Mouse (Mus musculus) bone marrow macrophage, adult 2 months (primary cell): ENCODE measurements around the gene Catsper2. TPM values are rescaled to one million over a fixed set of nuclear protein-coding genes. Genes with fewer than 3 reads are reported as not detected.

ENCODE experiments used
- H3K27ac ChIP-seq: 2 replicates; pipeline ENCODE4 v1.5.1; 2012; ENCODE audit warnings: low read depth, low read length; ENCODE audit not compliant: insufficient read depth
- H3K4me1 ChIP-seq: 2 replicates; pipeline ENCODE4 v1.6.1; 2012; ENCODE audit warnings: low read length; ENCODE audit not compliant: control insufficient read depth, insufficient read depth
- H3K4me3 ChIP-seq: 2 replicates; pipeline ENCODE4 v1.5.1; 2012; ENCODE audit warnings: mild to moderate bottlenecking, low read length, moderate library complexity; ENCODE audit not compliant: insufficient read depth
- CTCF ChIP-seq: IDR thresholded peaks from 2 replicates; pipeline ENCODE4 v1.5.1; 2012; ENCODE audit warnings: low read depth, mild to moderate bottlenecking, low read length, moderate library complexity
- POLR2A ChIP-seq: IDR thresholded peaks from 2 replicates; pipeline ENCODE4 v1.6.1; 2012; ENCODE audit warnings: mild to moderate bottlenecking, low read depth, low read length, borderline replicate concordance
- polyA plus RNA-seq: library from polyadenylated mRNA; stranded (reverse); fragments of >200 nt; gene quantifications from 2 replicates; pipeline ENCODE4 v1.2.4, GENCODE M21; 2012; ENCODE audit not compliant: missing spikeins, insufficient read depth, insufficient read length

The Catsper2 gene
- polyA plus RNA-seq, 1 experiment: 0.80 TPM

DNA sequence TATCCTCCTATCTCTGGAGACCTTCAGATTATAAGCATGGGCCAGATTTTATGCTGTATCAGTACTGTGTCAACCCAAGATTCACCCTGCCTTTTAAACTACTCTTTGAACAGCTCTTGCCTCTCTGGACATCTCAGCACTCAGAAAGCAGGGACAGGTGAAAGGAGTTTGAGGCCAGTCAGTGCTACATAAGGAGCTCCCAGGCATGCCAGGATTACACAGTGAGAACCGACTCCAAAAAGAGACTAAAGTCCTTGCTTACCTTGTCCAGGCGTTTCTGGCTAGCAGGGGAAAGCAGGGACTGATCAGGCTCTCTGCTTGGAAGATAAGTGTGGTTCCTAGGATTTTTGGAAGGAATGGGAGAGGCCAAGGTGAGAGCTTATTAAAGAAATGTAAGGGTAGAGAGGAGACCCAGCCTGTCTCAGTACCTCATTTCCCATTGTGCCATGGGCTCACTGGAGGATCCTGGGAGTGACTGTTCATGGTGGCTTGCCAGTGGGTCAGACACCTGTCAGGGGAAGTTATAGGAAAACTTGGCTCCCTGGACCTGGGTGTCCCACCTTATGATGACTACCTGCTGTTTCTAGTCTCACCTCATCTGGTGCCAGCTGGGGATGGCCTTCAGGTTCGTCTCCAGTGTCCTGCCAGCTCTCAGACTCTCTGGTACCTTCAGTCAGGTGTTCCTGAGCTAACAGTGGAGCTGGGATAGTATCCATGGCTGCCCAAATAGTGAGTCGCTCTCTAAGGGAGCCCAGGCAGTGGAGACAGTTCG lies 27.4 kb upstream of the Catsper2 start:
- TF ChIP-seq CTCF (no peak), POLR2A (no peak)
- Histone ChIP-seq H3K4me3 (no peak overlapping the region), H3K27ac (no peak overlapping the region), H3K4me1 (peaks cover 8% of the 10 kb centered on the region)

DNA sequence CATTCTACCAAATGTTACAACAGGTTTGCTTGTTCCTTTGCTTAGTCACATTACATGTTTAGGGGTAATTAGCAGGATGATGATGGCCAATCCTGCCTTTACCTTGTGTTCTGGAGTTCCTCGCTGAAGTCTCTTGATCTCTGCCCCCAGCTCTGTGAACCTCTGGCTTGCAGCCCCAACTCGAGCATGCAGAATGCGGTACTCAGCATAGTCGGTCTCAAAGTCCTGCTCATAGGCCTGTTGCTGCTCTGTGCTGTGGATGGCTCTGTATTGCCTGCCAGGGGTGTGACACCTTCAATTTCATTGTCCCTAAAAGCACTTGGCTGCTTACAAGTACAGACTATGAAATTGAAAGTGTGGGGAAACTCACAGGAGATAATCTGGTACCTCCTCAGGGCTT lies 26.2 kb upstream of the Catsper2 start:
- H3K27ac ChIP-seq: no peak overlapping the region
- no peak for TF ChIP-seq CTCF
- TF ChIP-seq POLR2A: no peak
- peaks cover 8% of the 10 kb centered on the region for H3K4me1 ChIP-seq
- no peak overlapping the region for H3K4me3 ChIP-seq

DNA sequence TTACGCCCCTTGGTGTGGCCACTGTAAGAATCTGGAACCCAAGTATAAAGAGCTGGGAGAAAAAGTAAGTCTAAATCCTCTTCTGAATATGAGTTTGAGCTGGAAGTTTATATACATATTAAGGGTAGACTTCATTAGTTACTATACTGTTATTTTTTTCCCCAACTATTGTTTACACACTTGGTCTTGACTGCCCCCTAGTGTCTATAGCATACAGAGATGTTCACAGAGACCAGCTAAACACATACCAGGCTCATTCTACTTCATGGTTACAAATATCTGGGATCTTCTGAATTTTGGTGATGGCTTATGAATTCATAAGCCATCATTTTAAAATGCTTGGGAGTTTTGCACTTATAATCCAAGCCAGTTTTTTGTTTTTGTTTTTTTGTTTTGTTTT lies 21.3 kb upstream of the Catsper2 start:
- TF ChIP-seq POLR2A (no peak), CTCF (no peak)

DNA sequence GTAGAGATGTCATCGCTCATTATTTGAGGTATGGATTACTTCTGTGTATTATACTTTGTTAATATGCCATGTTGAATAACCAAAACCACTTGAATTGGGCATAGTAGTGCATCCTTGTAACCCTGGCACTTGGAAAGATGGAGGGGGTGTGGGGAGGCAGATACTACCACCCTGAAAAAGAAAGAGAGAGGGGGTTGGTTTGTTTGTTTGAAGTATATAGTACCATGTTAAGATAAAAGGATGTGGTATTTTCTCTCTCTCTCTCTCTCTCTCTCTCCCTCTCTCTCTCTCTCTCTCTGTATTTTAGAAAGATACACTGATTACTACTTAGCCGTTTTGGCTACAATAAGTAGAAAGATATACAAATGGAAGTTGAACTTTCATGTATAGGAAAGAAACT lies 12.3 kb upstream of the Catsper2 start:
- Histone ChIP-seq H3K4me1 (no peaks in the 10 kb centered on the region), H3K4me3 (no peak overlapping the region), H3K27ac (no peak overlapping the region)
- TF ChIP-seq POLR2A: no peak
- no peak for TF ChIP-seq CTCF

More for the DNA sequence above, 21.3 kb upstream of the Catsper2 start:
- Histone ChIP-seq H3K27ac (no peak overlapping the region), H3K4me3 (no peak overlapping the region), H3K4me1 (no peaks in the 10 kb centered on the region)

DNA sequence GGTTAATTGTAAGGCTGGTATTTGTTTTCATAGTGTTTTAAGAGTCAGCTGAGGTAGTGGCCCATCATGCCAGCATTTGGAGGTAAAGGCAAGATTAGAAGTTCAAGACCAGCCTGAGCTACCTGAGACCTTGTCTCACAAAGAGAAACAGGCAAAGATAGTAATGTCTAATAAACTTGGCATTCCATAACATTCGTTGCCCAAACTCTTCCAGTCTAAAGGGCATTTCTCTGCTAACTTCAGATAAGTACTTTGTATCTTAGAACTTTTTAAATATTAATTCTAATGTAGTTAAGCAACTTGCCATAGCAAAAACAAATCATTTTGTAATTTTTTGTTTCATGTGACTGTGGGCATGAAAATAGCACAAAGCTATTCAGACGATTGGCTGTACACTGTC lies 9.6 kb upstream of the Catsper2 start:
- Histone ChIP-seq H3K27ac (no peak overlapping the region), H3K4me3 (no peak overlapping the region), H3K4me1 (peaks cover 7% of the 10 kb centered on the region)
- TF ChIP-seq CTCF: no peak
- TF ChIP-seq POLR2A: no peak

DNA sequence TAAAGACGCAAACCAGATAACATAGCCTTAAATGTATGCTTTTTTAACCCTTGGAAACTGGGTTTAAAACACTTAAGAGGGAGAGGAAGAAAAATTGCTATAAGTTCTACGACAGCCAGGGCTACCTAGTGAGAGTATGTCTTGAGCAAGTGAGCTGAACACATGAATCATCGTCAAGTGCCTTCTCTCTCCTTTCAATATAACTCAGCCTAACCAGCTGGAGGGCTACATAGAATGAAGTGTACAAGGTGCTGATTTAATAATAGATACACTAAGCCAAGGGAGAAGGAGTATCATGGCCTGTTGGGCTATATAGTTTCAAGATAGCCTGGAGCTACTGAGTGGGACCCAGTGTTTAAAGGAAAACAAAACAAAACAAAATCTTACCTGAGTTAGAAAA lies 4.9 kb upstream of the Catsper2 start:
- TF ChIP-seq CTCF (no peak), POLR2A (no peak)
- H3K4me3 ChIP-seq: no peak overlapping the region
- no peak overlapping the region for H3K27ac ChIP-seq
- H3K4me1 ChIP-seq: peaks cover 20% of the 10 kb centered on the region

DNA sequence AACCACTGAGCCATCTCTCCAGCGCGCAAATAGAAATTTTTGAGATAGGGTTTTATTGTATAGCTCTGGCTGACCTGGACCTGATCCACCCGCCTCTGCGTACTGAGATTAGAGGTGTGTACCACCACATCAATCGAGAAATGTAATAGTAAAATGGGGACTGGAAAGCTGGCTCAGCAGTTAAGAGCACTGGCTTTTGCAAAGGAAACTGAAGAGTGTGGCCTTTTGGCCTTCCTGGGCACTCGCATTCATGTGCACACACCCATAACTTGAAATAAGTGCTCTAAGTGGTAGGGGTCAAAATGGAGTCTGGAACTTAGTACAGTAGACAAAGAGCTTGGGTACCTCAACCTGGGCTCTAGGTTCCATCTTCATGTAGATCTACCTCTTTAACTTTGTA lies 2.8 kb upstream of the Catsper2 start:
- TF ChIP-seq CTCF: no peak
- TF ChIP-seq POLR2A: no peak
- Histone ChIP-seq H3K4me3 (no peak overlapping the region; the same call in 1 of the 2 replicates), H3K4me1 (peaks cover 25% of the 10 kb centered on the region), H3K27ac (no peak overlapping the region)

DNA sequence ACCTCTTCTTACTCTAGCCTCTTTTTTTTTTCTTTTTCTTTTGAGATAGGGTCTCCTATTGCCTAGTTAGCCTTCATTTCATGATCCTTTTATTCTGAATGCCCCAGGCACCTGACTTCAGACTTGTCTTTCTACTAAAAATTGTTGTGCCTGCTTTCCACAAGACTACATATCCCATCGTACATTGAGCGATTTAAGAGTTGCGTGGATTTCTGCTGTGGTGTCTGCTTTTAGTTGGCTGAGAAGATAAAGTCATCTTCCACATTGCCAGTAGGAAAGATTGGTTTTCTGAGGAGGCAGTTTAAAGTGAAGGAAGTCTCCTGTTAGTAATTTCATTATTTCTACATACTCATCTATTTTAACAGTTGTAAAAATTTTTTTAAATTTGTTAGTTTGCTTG lies 2.0 kb upstream of the Catsper2 start:
- Histone ChIP-seq H3K4me3 (peak overlapping the region; percentile 42), H3K27ac (no peak overlapping the region), H3K4me1 (peaks cover 25% of the 10 kb centered on the region)
- no peak for TF ChIP-seq POLR2A
- TF ChIP-seq CTCF: no peak

DNA sequence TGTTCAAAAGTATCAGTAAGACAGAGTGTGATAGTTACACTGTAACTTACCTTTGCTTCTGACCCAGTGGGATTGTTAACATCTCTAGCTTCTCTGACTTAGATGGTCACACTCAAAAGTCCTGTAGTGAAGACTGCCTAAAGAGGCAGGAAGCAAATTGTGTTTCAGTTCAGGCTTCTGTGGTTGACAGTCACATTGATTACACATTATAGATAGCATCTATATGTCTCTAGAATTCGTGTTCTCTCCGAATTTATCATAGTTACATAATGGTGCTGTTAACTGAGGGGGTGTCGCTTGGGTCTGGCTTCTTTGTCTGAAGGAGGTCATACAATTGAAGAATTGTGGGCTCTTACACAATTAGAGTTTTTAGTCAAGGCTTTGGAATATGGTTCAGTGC lies 1.5 kb upstream of the Catsper2 start:
- Histone ChIP-seq H3K4me3 (peak overlapping the region; percentile 37), H3K4me1 (peaks cover 25% of the 10 kb centered on the region), H3K27ac (no peak overlapping the region)
- TF ChIP-seq POLR2A (no peak), CTCF (no peak)

DNA sequence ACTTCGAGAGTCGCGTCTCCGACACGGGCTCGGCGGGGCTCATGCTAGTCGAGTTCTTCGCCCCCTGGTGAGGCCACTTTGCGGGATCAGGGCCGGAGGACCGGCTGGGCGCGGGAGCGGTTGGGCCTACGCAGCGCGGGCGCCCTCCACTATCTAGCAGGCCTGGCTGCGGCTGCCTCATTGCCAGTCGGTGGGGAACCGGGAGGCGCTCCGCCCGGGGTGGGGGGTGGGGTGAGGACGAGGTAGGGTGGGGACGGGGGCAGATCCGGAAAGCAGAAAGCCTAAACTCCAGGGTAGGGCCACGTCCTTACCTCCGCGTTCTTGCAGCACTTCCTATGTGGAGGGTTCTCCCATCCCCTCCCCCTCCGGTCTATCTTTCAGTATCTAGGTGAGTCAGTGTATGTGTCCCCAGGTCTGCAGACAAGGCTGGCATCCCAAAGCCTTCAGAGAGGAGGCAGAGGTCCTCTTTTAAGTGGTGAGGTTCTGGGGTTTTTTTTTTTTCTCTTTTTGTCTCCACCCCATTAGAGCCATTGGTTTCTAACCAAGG lies 620 bp upstream of the Catsper2 start:
- Histone ChIP-seq H3K4me1 (peaks cover 25% of the 10 kb centered on the region), H3K27ac (peak overlapping the region; percentile 89), H3K4me3 (peak overlapping the region; percentile 98)
- TF ChIP-seq POLR2A (no peak), CTCF (no peak)

GRCm38 (mm10) chr2:121412843-121413386 lies 677 bp downstream of the Catsper2 start:
- TF ChIP-seq CTCF (no peak), POLR2A (no peak)
- Histone ChIP-seq H3K4me3 (peak overlapping the region; percentile 87), H3K27ac (peak overlapping the region; percentile 87), H3K4me1 (peaks cover 17% of the 10 kb centered on the region)
